Mouse (Mus musculus) olfactory bulb, adult 2 months (tissue): ENCODE results near the gene Dact3.

Experiments used
- CTCF ChIP-seq: fragments of 200-500 bp; IDR thresholded peaks from 2 replicates; pipeline ENCODE4 v1.5.1; 2012; ENCODE audit warnings: low read depth, mild to moderate bottlenecking, low read length, moderate library complexity; ENCODE audit not compliant: insufficient read depth
- POLR2A ChIP-seq: fragments of 200-500 bp; IDR thresholded peaks from 2 replicates; pipeline ENCODE4 v1.6.1; 2012; ENCODE audit warnings: mild to moderate bottlenecking, low read depth, low read length, moderate library complexity; ENCODE audit not compliant: insufficient read depth

- TF ChIP-seq POLR2A (no peak), CTCF (no peak)
Measured at GRCm38 (mm10) chr7:16883162-16883561, 8.0 kb downstream of the Dact3 start.
